Mouse (Mus musculus): ENCODE measurements around the gene Drc7. TPM values are rescaled to one million over a fixed set of nuclear protein-coding genes. Genes with fewer than 3 reads are reported as not detected.
A peak's percentile ranks its signal among the peaks of the same experiment; 100 is the strongest.
"Not testable (repeated sequence)": the region's sequence is repeated elsewhere in the genome, so short reads cannot be mapped to it uniquely, and the experiment has no call there.

Gene Drc7
- polyA plus RNA-seq, 1 experiment: 2.2 TPM

DNA sequence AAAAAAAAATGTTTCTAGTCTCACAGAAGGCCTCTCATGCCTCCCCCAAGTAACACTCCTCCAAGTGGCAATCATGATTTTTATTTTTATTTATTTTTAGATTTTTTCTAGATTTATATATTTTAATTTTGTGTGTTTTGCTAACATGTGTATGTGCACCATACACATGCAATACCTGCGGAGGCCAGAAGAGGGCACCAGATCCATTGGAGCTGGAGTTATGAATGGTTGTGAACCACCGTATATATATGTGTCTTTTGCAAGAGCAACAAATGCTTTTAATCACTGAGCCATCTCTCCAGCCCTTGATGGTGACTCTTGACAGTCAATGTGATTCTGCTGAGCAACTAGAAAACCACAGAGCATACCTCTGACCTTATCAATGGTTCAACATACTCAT lies 29.5 kb upstream of the Drc7 start:
- Histone ChIP-seq H3K4me3 (ENCODE audit: insufficient read depth, low read length) (no peak overlapping the region), H3K4me1 (ENCODE audit: control insufficient read depth, insufficient read depth, low read length) (no peaks in the 10 kb centered on the region), H3K27ac (ENCODE audit: insufficient read depth, low read length) (no peak overlapping the region)
- TF ChIP-seq CTCF (IDR thresholded peaks at IDR 0.05; ENCODE audit: extremely low read depth, insufficient read depth, low read length) (peak; percentile 28; the same call in 1 of the 2 replicates), POLR2A (IDR thresholded peaks at IDR 0.05; ENCODE audit: extremely low read depth, insufficient read depth, low read length) (no peak)

GRCm38 (mm10) chr8:95028391-95028790 lies 26.5 kb upstream of the Drc7 start:
- H3K4me3 ChIP-seq (ENCODE audit: insufficient read depth, low read length); H3K4me1 ChIP-seq (ENCODE audit: control insufficient read depth, insufficient read depth, low read length); H3K27ac ChIP-seq (ENCODE audit: insufficient read depth, low read length): not testable (repeated sequence)

DNA sequence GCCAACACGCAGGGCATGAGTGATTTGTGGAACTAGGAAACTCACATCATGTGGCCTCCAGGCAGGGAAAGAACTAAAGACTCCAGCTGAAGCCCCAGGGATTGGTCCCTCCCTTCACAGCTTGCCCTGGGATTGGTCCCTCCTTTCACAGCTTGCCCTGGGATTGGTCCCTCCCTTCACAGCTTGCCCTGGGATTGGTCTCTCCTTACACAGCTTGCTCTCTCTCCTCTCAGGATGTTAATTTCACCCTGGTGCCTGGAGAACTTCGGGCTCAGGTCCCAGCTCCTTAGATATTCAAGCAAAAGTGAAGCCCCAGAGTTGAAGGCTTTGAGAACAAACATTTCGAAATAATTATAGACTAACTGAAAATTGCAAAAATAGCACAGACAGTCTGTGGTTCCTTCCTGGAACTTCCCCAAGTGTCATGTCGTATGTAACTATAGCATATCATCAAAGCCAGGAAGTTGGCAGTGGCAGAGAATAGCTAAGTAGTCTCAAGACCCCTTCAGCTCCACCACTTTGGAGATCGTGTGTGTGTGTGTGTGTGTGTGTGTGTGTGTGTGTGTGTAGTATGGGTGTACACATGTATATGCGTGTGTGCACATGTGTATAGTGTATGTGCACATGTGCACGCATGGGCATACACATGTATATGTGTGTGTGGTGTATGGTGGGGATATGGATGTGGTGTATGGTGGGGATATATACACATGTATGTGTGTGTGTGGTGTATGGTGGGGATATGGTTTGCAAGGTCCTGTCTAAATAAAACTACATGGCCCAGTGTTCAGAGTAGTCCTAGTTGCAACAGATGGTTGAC lies 17.6 kb upstream of the Drc7 start:
- H3K4me1 ChIP-seq (ENCODE audit: control insufficient read depth, insufficient read depth, low read length): 0 out of 2 replicates have a peak, but pooled peaks cover 2% of the 10 kb centered on the region
- TF ChIP-seq POLR2A (IDR thresholded peaks at IDR 0.05; ENCODE audit: extremely low read depth, insufficient read depth, low read length): no peak
- no peak for TF ChIP-seq CTCF (IDR thresholded peaks at IDR 0.05; ENCODE audit: extremely low read depth, insufficient read depth, low read length)
- no peak overlapping the region for H3K4me3 ChIP-seq (ENCODE audit: insufficient read depth, low read length)
- H3K27ac ChIP-seq (ENCODE audit: insufficient read depth, low read length): no peak overlapping the region

DNA sequence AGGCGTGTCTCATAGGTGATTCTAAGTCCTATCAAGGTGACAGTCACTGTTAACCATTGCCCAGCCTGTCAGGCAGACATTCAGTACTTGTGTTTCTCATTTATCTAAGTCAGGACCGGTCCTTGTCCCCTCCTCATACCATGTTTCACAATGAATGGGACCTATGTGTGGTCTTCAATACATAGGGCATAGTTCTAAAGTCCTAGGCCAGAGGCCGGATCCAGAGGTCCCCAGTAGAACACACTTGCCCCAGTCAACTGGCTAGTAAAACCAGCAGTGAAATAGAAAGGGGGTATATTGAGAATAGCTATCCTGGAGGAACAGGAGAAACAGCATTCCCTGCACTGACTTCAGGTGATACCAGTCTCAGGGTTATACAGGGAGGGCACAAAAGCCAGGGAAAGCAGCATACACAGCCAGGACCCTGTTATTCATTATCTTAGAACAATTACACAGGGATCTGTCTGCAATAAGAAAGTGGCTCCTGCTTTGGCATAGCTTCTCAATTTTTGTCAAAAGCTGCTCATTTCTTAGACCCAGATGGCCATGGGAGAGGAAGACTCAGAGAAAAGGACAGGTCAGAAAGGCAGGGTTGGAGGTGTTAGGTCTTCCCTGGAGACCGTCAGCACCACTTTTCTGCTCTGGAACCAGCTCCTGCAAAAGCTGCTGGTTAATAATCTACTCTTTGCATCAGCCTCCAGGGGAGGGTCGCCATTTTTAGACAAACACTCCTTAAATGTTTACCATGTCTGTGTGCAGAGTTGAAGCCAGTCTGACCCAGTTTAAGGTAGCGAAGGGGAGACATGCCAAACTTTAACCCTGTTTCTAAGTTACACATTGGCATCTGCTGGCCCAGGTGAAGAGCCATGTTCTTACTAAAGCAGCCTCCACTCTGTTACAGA lies 12.8 kb upstream of the Drc7 start:
- Histone ChIP-seq H3K27ac (ENCODE audit: insufficient read depth, low read length) (no peak overlapping the region), H3K4me3 (ENCODE audit: insufficient read depth, low read length) (no peak overlapping the region), H3K4me1 (ENCODE audit: control insufficient read depth, insufficient read depth, low read length) (0 out of 2 replicates have a peak, but pooled peaks cover 2% of the 10 kb centered on the region)
- TF ChIP-seq POLR2A (IDR thresholded peaks at IDR 0.05; ENCODE audit: extremely low read depth, insufficient read depth, low read length): no peak
- TF ChIP-seq CTCF (IDR thresholded peaks at IDR 0.05; ENCODE audit: extremely low read depth, insufficient read depth, low read length): no peak

GRCm38 (mm10) chr8:95044811-95045210 lies 10.1 kb upstream of the Drc7 start:
- no peaks in the 10 kb centered on the region; the same call in 1 of the 2 replicates for H3K4me1 ChIP-seq (ENCODE audit: control insufficient read depth, insufficient read depth, low read length)
- TF ChIP-seq POLR2A (IDR thresholded peaks at IDR 0.05; ENCODE audit: extremely low read depth, insufficient read depth, low read length) (no peak), CTCF (IDR thresholded peaks at IDR 0.05; ENCODE audit: extremely low read depth, insufficient read depth, low read length) (no peak)
- no peak overlapping the region for H3K4me3 ChIP-seq (ENCODE audit: insufficient read depth, low read length)
- H3K27ac ChIP-seq (ENCODE audit: insufficient read depth, low read length): no peak overlapping the region

GRCm38 (mm10) chr8:95046982-95047381 lies 7.9 kb upstream of the Drc7 start:
- H3K4me1 ChIP-seq (ENCODE audit: control insufficient read depth, insufficient read depth, low read length): no peaks in the 10 kb centered on the region; the same call in 1 of the 2 replicates
- no peak overlapping the region for H3K4me3 ChIP-seq (ENCODE audit: insufficient read depth, low read length)
- TF ChIP-seq POLR2A (IDR thresholded peaks at IDR 0.05; ENCODE audit: extremely low read depth, insufficient read depth, low read length) (no peak), CTCF (IDR thresholded peaks at IDR 0.05; ENCODE audit: extremely low read depth, insufficient read depth, low read length) (no peak)
- no peak overlapping the region for H3K27ac ChIP-seq (ENCODE audit: insufficient read depth, low read length)

DNA sequence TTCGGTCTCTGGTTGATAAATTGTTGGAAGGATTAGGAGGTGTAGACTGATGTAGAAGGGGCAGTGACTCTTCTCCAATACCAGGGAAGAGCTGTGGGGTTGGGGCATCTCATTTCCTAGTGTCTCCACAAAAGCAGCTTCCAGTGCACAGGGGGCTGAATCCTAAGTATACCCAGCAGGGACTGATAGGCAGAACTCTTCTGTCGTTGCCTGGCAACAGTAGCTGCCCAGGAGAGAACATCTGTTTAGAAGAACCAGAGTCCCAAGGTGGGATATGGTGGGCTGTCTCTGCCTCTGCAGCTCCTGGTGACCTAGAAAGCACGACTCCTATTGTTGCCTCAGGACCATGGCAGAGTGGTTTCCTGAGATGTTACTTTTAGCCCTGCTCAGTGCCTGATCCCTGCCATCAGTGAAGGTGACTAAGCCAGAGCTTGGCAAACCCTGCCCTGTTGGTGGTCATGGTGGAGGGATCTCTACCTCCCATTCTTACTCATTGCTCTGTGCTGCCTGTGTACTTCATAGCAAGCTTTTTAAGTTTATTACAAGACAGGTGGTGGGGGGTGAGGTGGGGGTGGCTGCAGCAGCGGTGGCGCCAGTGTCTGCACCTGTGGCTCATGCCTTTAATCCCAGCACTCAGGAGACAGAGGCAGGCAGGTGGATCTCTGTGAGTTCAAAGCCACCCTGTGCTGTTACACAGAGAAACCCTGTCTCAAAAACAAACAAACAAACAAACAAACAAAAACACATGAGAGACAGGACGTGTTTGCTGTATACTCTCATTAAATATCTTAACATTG lies 6.8 kb upstream of the Drc7 start:
- TF ChIP-seq CTCF (IDR thresholded peaks at IDR 0.05; ENCODE audit: extremely low read depth, insufficient read depth, low read length) (no peak), POLR2A (IDR thresholded peaks at IDR 0.05; ENCODE audit: extremely low read depth, insufficient read depth, low read length) (no peak)
- Histone ChIP-seq H3K4me3 (ENCODE audit: insufficient read depth, low read length) (no peak overlapping the region), H3K4me1 (ENCODE audit: control insufficient read depth, insufficient read depth, low read length) (no peaks in the 10 kb centered on the region; the same call in 1 of the 2 replicates), H3K27ac (ENCODE audit: insufficient read depth, low read length) (no peak overlapping the region)

GRCm38 (mm10) chr8:95049636-95050035 lies 5.3 kb upstream of the Drc7 start:
- Histone ChIP-seq H3K27ac (ENCODE audit: insufficient read depth, low read length) (no peak overlapping the region), H3K4me1 (ENCODE audit: control insufficient read depth, insufficient read depth, low read length) (peaks cover 3% of the 10 kb centered on the region; the same call in 1 of the 2 replicates), H3K4me3 (ENCODE audit: insufficient read depth, low read length) (no peak overlapping the region)
- no peak for TF ChIP-seq CTCF (IDR thresholded peaks at IDR 0.05; ENCODE audit: extremely low read depth, insufficient read depth, low read length)
- no peak for TF ChIP-seq POLR2A (IDR thresholded peaks at IDR 0.05; ENCODE audit: extremely low read depth, insufficient read depth, low read length)

DNA sequence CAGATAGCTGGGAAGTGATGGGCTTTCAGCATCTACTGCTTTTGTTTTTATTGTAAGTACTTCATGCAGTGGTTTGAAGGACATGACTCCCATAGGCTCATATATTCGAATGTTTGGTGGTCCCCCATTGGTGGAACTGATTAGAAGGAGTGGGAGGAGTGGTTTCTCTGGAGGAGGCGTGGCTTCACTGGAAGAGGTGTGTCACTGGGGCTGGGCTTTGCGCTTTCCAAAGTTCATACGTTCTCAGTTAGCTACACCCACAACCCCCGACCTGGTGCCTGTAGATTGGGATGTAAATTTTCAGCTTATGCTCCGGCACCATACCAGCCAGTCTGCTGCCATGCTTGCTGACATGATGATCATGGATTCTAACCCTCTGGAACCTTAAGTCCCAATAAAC lies 465 bp upstream of the Drc7 start:
- Histone ChIP-seq H3K4me3 (ENCODE audit: insufficient read depth, low read length) (no peak overlapping the region), H3K27ac (ENCODE audit: insufficient read depth, low read length) (no peak overlapping the region), H3K4me1 (ENCODE audit: control insufficient read depth, insufficient read depth, low read length) (peaks cover 3% of the 10 kb centered on the region; the same call in 1 of the 2 replicates)
- no peak for TF ChIP-seq POLR2A (IDR thresholded peaks at IDR 0.05; ENCODE audit: extremely low read depth, insufficient read depth, low read length)
- TF ChIP-seq CTCF (IDR thresholded peaks at IDR 0.05; ENCODE audit: extremely low read depth, insufficient read depth, low read length): no peak
